Mouse (Mus musculus): ENCODE measurements around the gene Svip. TPM values are rescaled to one million over a fixed set of nuclear protein-coding genes. Genes with fewer than 3 reads are reported as not detected.

Gene Svip
- polyA plus RNA-seq, 1 experiment from 2014 or later = 3.4 TPM

- H3K9me3 ChIP-seq = no peaks in the 10 kb centered on the region
- no peak overlapping the region for H3K4me2 ChIP-seq
- H3K9ac ChIP-seq (replicated peaks) = no peak overlapping the region
- no peaks in the 10 kb centered on the region for H3K27me3 ChIP-seq
- no peak overlapping the region for H3K27ac ChIP-seq
- 57% methylated on average over 6 of the region's 6 CpGs for WGBS
- H3K4me1 ChIP-seq (replicated peaks) = peaks cover 27% of the 10 kb centered on the region
- no peak overlapping the region for H3K4me3 ChIP-seq (replicated peaks)
- ATAC-seq (ENCODE audit: insufficient number of reproducible peaks, insufficient read depth, low FRiP score, low TSS enrichment, low read depth) = no peak
- H3K36me3 ChIP-seq = peaks cover 42% of the 10 kb centered on the region
These were observed 45.0 kb downstream of the Svip start for GRCm38 (mm10) chr7:51960698-51961374.

GRCm38 (mm10) chr7:51957766-51958165 is 48.1 kb downstream of the Svip start:
- Histone ChIP-seq H3K9ac (replicated peaks) (no peak overlapping the region), H3K4me2 (no peak overlapping the region)
- ATAC-seq (ENCODE audit: insufficient number of reproducible peaks, insufficient read depth, low FRiP score, low TSS enrichment, low read depth) = no peak

GRCm38 (mm10) chr7:51955424-51956041 is 50.3 kb downstream of the Svip start:
- Histone ChIP-seq H3K27me3 (no peaks in the 10 kb centered on the region), H3K9me3 (no peaks in the 10 kb centered on the region), H3K4me3 (replicated peaks) (no peak overlapping the region), H3K4me1 (replicated peaks) (peaks cover 42% of the 10 kb centered on the region), H3K27ac (peak overlapping the region; percentile 88), H3K4me2 (peak overlapping the region; percentile 13; the same call in 1 of the 2 replicates), H3K36me3 (peaks cover 33% of the 10 kb centered on the region), H3K9ac (replicated peaks) (no peak overlapping the region)
- 30% methylated on average over 9 of the region's 9 CpGs for WGBS
- ATAC-seq (ENCODE audit: insufficient number of reproducible peaks, insufficient read depth, low FRiP score, low TSS enrichment, low read depth) = peak; percentile 87

More at GRCm38 (mm10) chr7:51957766-51958165, 48.1 kb downstream of the Svip start:
- no peak overlapping the region for H3K27ac ChIP-seq
- H3K4me3 ChIP-seq (replicated peaks) = no peak overlapping the region
- no peaks in the 10 kb centered on the region for H3K27me3 ChIP-seq
- H3K36me3 ChIP-seq = peaks cover 22% of the 10 kb centered on the region; the same call in 1 of the 2 replicates
- H3K4me1 ChIP-seq (replicated peaks) = peaks cover 53% of the 10 kb centered on the region
- no peaks in the 10 kb centered on the region for H3K9me3 ChIP-seq

Other genes with a start within 250 kb of the Svip start
- gene Gas2, start 144.0 kb downstream of the Svip start, polyA plus RNA-seq (2016; fragmentation: Nextera tagmentation; extraction: Ambion mirVana) = 176 and 179 TPM in 2 replicates
- 27.0 and 27.2 TPM in 2 replicates for gene Fancf, start 143.8 kb downstream of the Svip start, polyA plus RNA-seq (2016; fragmentation: Nextera tagmentation; extraction: Ambion mirVana)
- gene 1700015G11Rik, start 9.7 kb upstream of the Svip start, polyA plus RNA-seq (2016; fragmentation: Nextera tagmentation; extraction: Ambion mirVana) = not detected in 2 replicates